Mouse (Mus musculus) testis, adult 10 weeks (tissue): ENCODE results near the gene Usp40. TPM values are rescaled to one million over a fixed set of nuclear protein-coding genes. Genes with fewer than 3 reads are reported as not detected.

ENCODE experiments used
- polyA plus RNA-seq: library from polyadenylated mRNA; stranded (reverse); fragments of 350-450 nt; fragmentation: Illumina TruSeq; extraction: RNeasy Lipid Tissue Mini Kit (QIAGEN cat#74804); gene quantifications from one replicate; pipeline ENCODE4 v1.2.3, GENCODE M21; 2014; ENCODE audit warnings: low read depth, low replicate concordance

The Usp40 gene
- polyA plus RNA-seq: 23.4 TPM

DNA sequence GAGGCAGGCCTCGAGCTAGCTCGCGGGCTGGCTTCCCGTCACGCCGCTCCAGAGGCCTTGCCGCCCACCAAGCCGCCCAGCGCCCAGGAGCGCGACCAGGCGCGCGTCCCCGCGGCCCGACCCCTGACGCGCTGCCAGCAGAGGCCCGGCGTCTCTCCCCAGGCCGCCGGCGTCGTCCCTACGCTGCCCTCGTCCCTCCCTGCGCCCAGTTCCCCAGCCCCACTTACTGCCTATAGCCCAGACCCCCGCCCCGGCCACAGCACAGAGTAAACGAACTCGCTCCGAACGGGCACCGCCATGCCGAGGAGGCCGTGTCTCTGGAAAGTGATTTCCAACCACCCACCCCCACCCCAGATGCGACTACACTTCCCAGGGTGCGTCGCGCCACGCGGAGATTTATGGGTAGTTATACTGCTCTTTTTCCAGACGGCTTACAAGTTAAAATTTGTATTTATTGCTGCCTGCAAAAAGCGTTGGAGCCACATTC is at the start of gene Usp40:
Gene Usp40 (minus strand): TSS at position 341 of the 487 bp plus-strand sequence.

DNA sequence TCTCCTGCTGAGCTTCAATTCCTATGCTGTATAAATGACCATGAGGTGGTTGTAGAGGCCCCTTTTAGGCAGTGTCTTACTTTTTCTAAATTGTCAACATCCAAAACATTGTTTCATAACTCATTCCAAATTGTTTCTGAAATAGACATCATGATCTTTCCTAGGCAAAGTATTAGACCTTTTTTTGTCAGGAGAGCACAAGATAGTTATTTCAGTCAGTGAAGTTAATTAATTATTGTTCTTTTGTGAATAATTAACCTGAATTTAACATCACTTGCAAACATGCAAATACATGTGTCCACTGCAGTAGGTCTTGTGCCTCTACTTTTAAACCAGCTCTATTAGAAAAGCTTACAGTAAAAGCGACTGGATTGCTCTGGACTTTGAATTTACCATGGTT is 46.7 kb upstream of the Usp40 start, which contains the start of gene Ugt1a10:
Gene Ugt1a10 (plus strand): TSS at position 301 of the 400 bp plus-strand sequence.

Other genes starting within 250 kb of the Usp40 start
- 3.2 TPM for gene Sag, start 204.9 kb downstream of the Usp40 start, polyA plus RNA-seq
- gene Dgkd, start 155.3 kb downstream of the Usp40 start, polyA plus RNA-seq: 138 TPM
- gene Ugt1a10, start 46.8 kb upstream of the Usp40 start, polyA plus RNA-seq: not detected
- gene Ugt1a9, start 62.2 kb upstream of the Usp40 start, polyA plus RNA-seq: not detected
- not detected for gene Ugt1a8, start 79.3 kb upstream of the Usp40 start, polyA plus RNA-seq
- 22.5 TPM for gene Ugt1a7c, start 86.5 kb upstream of the Usp40 start, polyA plus RNA-seq
- 2.3 TPM for gene Ugt1a6b, start 94.7 kb upstream of the Usp40 start, polyA plus RNA-seq
- gene Ugt1a6a, start 126.3 kb upstream of the Usp40 start, polyA plus RNA-seq: 42.1 TPM
- not detected for gene Ugt1a5, start 157.5 kb upstream of the Usp40 start, polyA plus RNA-seq
- gene Ugt1a2, start 192.1 kb upstream of the Usp40 start, polyA plus RNA-seq: 0.14 TPM
- 799 TPM for gene Dnajb3, start 197.2 kb upstream of the Usp40 start, polyA plus RNA-seq
- gene Ugt1a1, start 203.4 kb upstream of the Usp40 start, polyA plus RNA-seq: 0.57 TPM
- gene Mroh2a, start 218.4 kb upstream of the Usp40 start, polyA plus RNA-seq: 78.3 TPM